Mouse (Mus musculus) intestine, embryonic 15.5 days (tissue): ENCODE results near the gene Rab23. TPM values are rescaled to one million over a fixed set of nuclear protein-coding genes. Genes with fewer than 3 reads are reported as not detected.
"Not testable (repeated sequence)": the region's sequence is repeated elsewhere in the genome, so short reads cannot be mapped to it uniquely, and the experiment has no call there.

Source experiments
- ATAC-seq: fragments of 200-750 bp; cut with Nextera tagmentation; 2 replicates; pipeline ENCODE4 v1.8.0; 2017; ENCODE audit warnings: moderate TSS enrichment, moderate library complexity
- H3K27ac ChIP-seq: fragments of 300-500 bp; sonication (generic); 2 replicates; pipeline ENCODE4 v1.5.1; 2015; ENCODE audit warnings: mild to moderate bottlenecking, inconsistent platforms
- H3K27me3 ChIP-seq: fragments of 300-500 bp; sonication (generic); replicated peaks from 2 replicates; pipeline ENCODE4 v1.6.1; 2015; ENCODE audit warnings: inconsistent platforms
- H3K36me3 ChIP-seq: fragments of 300-500 bp; sonication (generic); 2 replicates; pipeline ENCODE4 v1.6.1; 2015; ENCODE audit warnings: inconsistent platforms
- H3K4me1 ChIP-seq: fragments of 300-500 bp; sonication (generic); replicated peaks from 2 replicates; pipeline ENCODE4 v1.6.1; 2015; ENCODE audit warnings: inconsistent platforms
- H3K4me2 ChIP-seq: fragments of 300-500 bp; sonication (generic); replicated peaks from 2 replicates; pipeline ENCODE4 v1.6.1; 2015; ENCODE audit warnings: mild to moderate bottlenecking, inconsistent platforms
- H3K4me3 ChIP-seq: fragments of 300-500 bp; sonication (generic); replicated peaks from 2 replicates; pipeline ENCODE4 v1.5.1; 2015; ENCODE audit warnings: inconsistent platforms
- H3K9ac ChIP-seq: fragments of 300-500 bp; sonication (generic); 2 replicates; pipeline ENCODE4 v1.6.1; 2015; ENCODE audit warnings: inconsistent platforms
- H3K9me3 ChIP-seq: fragments of 300-500 bp; sonication (generic); 2 replicates; pipeline ENCODE4 v1.6.1; 2016; ENCODE audit warnings: inconsistent platforms
- WGBS: fragments of 180-500 bp; shearing (Covaris S2); methylation state at CpG from one replicate; pipeline ENCODE4 v1.1.7; 2015; 5-methylcytosine and 5-hydroxymethylcytosine counted together
- polyA plus RNA-seq: library from polyadenylated mRNA; unstranded; fragments of >200 nt; fragmentation: Nextera tagmentation; extraction: Ambion mirVana; gene quantifications from 2 replicates; pipeline ENCODE4 v1.2.1, GENCODE M21; 2015

Rab23 gene
- polyA plus RNA-seq, 1 experiment from 2014 or later, result 18.1 TPM

- Histone ChIP-seq H3K4me2 (no peak overlapping the region), H3K27me3 (no peaks in the 10 kb centered on the region), H3K9me3 (no peaks in the 10 kb centered on the region), H3K9ac (no peak overlapping the region), H3K27ac (no peak overlapping the region), H3K4me1 (no peaks in the 10 kb centered on the region), H3K4me3 (no peak overlapping the region), H3K36me3 (peaks cover 10% of the 10 kb centered on the region; the same call in 1 of the 2 replicates)
- 92% methylated on average over 11 of the region's 11 CpGs for WGBS
- ATAC-seq, result no peak
Measured at GRCm38 (mm10) chr1:33738281-33738680, 18.6 kb downstream of the Rab23 start.

GRCm38 (mm10) chr1:33738681-33739278 is 19.1 kb downstream of the Rab23 start:
- ATAC-seq, result 0 out of 2 replicates have a peak, but pooled peaks have one; percentile 26
- no peak overlapping the region for H3K4me3 ChIP-seq
- no peak overlapping the region for H3K9ac ChIP-seq
- H3K27ac ChIP-seq, result no peak overlapping the region
- H3K4me1 ChIP-seq, result no peaks in the 10 kb centered on the region
- peaks cover 10% of the 10 kb centered on the region; the same call in 1 of the 2 replicates for H3K36me3 ChIP-seq
- H3K27me3 ChIP-seq, result no peaks in the 10 kb centered on the region
- no peaks in the 10 kb centered on the region for H3K9me3 ChIP-seq
- WGBS, result 88% methylated on average over 11 of the region's 11 CpGs
- no peak overlapping the region for H3K4me2 ChIP-seq

GRCm38 (mm10) chr1:33739302-33739701 is 19.6 kb downstream of the Rab23 start:
- Histone ChIP-seq H3K9ac (no peak overlapping the region), H3K9me3 (no peaks in the 10 kb centered on the region), H3K27ac (no peak overlapping the region), H3K4me3 (no peak overlapping the region), H3K4me1 (no peaks in the 10 kb centered on the region), H3K27me3 (no peaks in the 10 kb centered on the region), H3K4me2 (no peak overlapping the region), H3K36me3 (peaks cover 10% of the 10 kb centered on the region; the same call in 1 of the 2 replicates)
- ATAC-seq, result peak; percentile 79
- 29% methylated on average over 12 of the region's 12 CpGs for WGBS

- H3K9ac ChIP-seq, result no peak overlapping the region
- no peak for ATAC-seq
Measured at GRCm38 (mm10) chr1:33742903-33743302, 23.2 kb downstream of the Rab23 start.

GRCm38 (mm10) chr1:33744815-33745214 is 25.1 kb downstream of the Rab23 start:
- not testable (repeated sequence) for ATAC-seq, H3K4me1 ChIP-seq, H3K27ac ChIP-seq, H3K4me2 ChIP-seq, H3K9me3 ChIP-seq, H3K36me3 ChIP-seq, H3K9ac ChIP-seq, H3K27me3 ChIP-seq, H3K4me3 ChIP-seq
- WGBS, result 96% methylated on average over 9 of the region's 9 CpGs

More at GRCm38 (mm10) chr1:33742903-33743302, 23.2 kb downstream of the Rab23 start:
- H3K27ac ChIP-seq, result no peak overlapping the region
- no peak overlapping the region for H3K4me3 ChIP-seq
- H3K4me2 ChIP-seq, result no peak overlapping the region
- WGBS, result 26% methylated on average over 8 of the region's 8 CpGs
- peaks cover 5% of the 10 kb centered on the region; the same call in 1 of the 2 replicates for H3K36me3 ChIP-seq
- no peaks in the 10 kb centered on the region for H3K27me3 ChIP-seq
- no peaks in the 10 kb centered on the region for H3K4me1 ChIP-seq
- no peaks in the 10 kb centered on the region for H3K9me3 ChIP-seq

- Histone ChIP-seq H3K9ac (no peak overlapping the region), H3K4me2 (no peak overlapping the region), H3K27ac (no peak overlapping the region), H3K36me3 (no peaks in the 10 kb centered on the region; the same call in 1 of the 2 replicates), H3K4me1 (no peaks in the 10 kb centered on the region), H3K27me3 (no peaks in the 10 kb centered on the region), H3K4me3 (no peak overlapping the region), H3K9me3 (no peaks in the 10 kb centered on the region)
- ATAC-seq, result no peak
- WGBS, result 94% methylated on average over 4 of the region's 4 CpGs
Measured at GRCm38 (mm10) chr1:33745901-33746300, 26.2 kb downstream of the Rab23 start.

- H3K9ac ChIP-seq, result no peak overlapping the region
- no peaks in the 10 kb centered on the region for H3K9me3 ChIP-seq
- no peaks in the 10 kb centered on the region; the same call in 1 of the 2 replicates for H3K36me3 ChIP-seq
- H3K4me2 ChIP-seq, result no peak overlapping the region
- ATAC-seq, result 0 out of 2 replicates have a peak, but pooled peaks have one; percentile 25
- WGBS, result 95% methylated on average over 11 of the region's 11 CpGs
- no peak overlapping the region for H3K4me3 ChIP-seq
- H3K27ac ChIP-seq, result no peak overlapping the region
- H3K4me1 ChIP-seq, result no peaks in the 10 kb centered on the region
- no peaks in the 10 kb centered on the region for H3K27me3 ChIP-seq
Measured at GRCm38 (mm10) chr1:33749109-33749508, 29.4 kb downstream of the Rab23 start.

GRCm38 (mm10) chr1:33749709-33750108 is 30.0 kb downstream of the Rab23 start:
- not testable (repeated sequence) for H3K4me2 ChIP-seq, H3K4me1 ChIP-seq, H3K4me3 ChIP-seq, H3K27me3 ChIP-seq, H3K36me3 ChIP-seq, H3K27ac ChIP-seq, ATAC-seq, H3K9ac ChIP-seq, H3K9me3 ChIP-seq
- WGBS, result 91% methylated on average over 4 of the region's 4 CpGs

- 93% methylated on average over 10 of the region's 10 CpGs for WGBS
- Histone ChIP-seq H3K9me3 (no peaks in the 10 kb centered on the region), H3K4me2 (no peak overlapping the region), H3K36me3 (no peaks in the 10 kb centered on the region), H3K4me3 (no peak overlapping the region), H3K27ac (no peak overlapping the region), H3K4me1 (0 out of 2 replicates have a peak, but pooled peaks cover 3% of the 10 kb centered on the region), H3K9ac (no peak overlapping the region), H3K27me3 (no peaks in the 10 kb centered on the region)
- no peak for ATAC-seq
Measured at GRCm38 (mm10) chr1:33751283-33751682, 31.6 kb downstream of the Rab23 start.

GRCm38 (mm10) chr1:33754089-33754488 is 34.4 kb downstream of the Rab23 start:
- no peaks in the 10 kb centered on the region for H3K36me3 ChIP-seq
- 0 out of 2 replicates have a peak, but pooled peaks cover 6% of the 10 kb centered on the region for H3K4me1 ChIP-seq
- ATAC-seq, result no peak
- no peak overlapping the region for H3K9ac ChIP-seq
- no peak overlapping the region for H3K27ac ChIP-seq
- no peaks in the 10 kb centered on the region for H3K9me3 ChIP-seq
- H3K4me3 ChIP-seq, result no peak overlapping the region
- no peaks in the 10 kb centered on the region for H3K27me3 ChIP-seq
- 87% methylated on average over 17 of the region's 17 CpGs for WGBS
- no peak overlapping the region for H3K4me2 ChIP-seq

GRCm38 (mm10) chr1:33754965-33755735 is 35.5 kb downstream of the Rab23 start:
- H3K4me2 ChIP-seq, result no peak overlapping the region
- H3K4me1 ChIP-seq, result 0 out of 2 replicates have a peak, but pooled peaks cover 6% of the 10 kb centered on the region
- H3K9me3 ChIP-seq, result no peaks in the 10 kb centered on the region
- no peak overlapping the region for H3K27ac ChIP-seq
- H3K27me3 ChIP-seq, result no peaks in the 10 kb centered on the region
- no peaks in the 10 kb centered on the region for H3K36me3 ChIP-seq
- 69% methylated on average over 21 of the region's 21 CpGs for WGBS
- peak; percentile 26; the same call in 1 of the 2 replicates for ATAC-seq
- H3K4me3 ChIP-seq, result no peak overlapping the region
- H3K9ac ChIP-seq, result no peak overlapping the region

- H3K36me3 ChIP-seq, result no peaks in the 10 kb centered on the region
- 63% methylated on average over 7 of the region's 7 CpGs for WGBS
- H3K27me3 ChIP-seq, result no peaks in the 10 kb centered on the region
- peak overlapping the region; percentile 94 for H3K4me2 ChIP-seq
- no peak overlapping the region for H3K9ac ChIP-seq
- H3K27ac ChIP-seq, result no peak overlapping the region
- 0 out of 2 replicates have a peak, but pooled peaks cover 6% of the 10 kb centered on the region for H3K4me1 ChIP-seq
- H3K4me3 ChIP-seq, result 0 out of 2 replicates have a peak overlapping the region, but pooled peaks have one; percentile 84
- no peaks in the 10 kb centered on the region for H3K9me3 ChIP-seq
- ATAC-seq, result no peak
Measured at GRCm38 (mm10) chr1:33755799-33756198, 36.1 kb downstream of the Rab23 start.
